Mouse (Mus musculus) layer of hippocampus, postnatal 25 days (tissue): Measurements from ENCODE around the gene Trp53tg5. TPM values are rescaled to one million over a fixed set of nuclear protein-coding genes. Genes with fewer than 3 reads are reported as not detected.

Source experiments
- DNase-seq, 2 experiments: peaks; one replicate each; pipeline ENCODE4 v3.0.0; 2022; ENCODE audit warnings: mixed read lengths in 2 of 2, low spot score in 1 of 2; ENCODE audit errors: extremely low spot score in 1 of 2
- total RNA-seq, 2 experiments: library from RNA; stranded (reverse); gene quantifications; 2 replicates each; pipeline ENCODE4 v1.2.3; 2021

Gene Trp53tg5
- total RNA-seq, 2 experiments from 2014 or later, result not detected

GRCm38 (mm10) chr2:164496847-164497690 lies 23.5 kb upstream of the Trp53tg5 start, which contains the start of gene Pigt:
Gene Pigt (plus strand): TSS chr2:164497520.
- peak; percentile 74 to 78 for DNase-seq

GRCm38 (mm10) chr2:164496331-164496730 lies 22.8 kb upstream of the Trp53tg5 start:
- DNase-seq, result no peak

- no peak for DNase-seq
Measured at GRCm38 (mm10) chr2:164494126-164494525, 20.6 kb upstream of the Trp53tg5 start.

- DNase-seq, result peak in 1 of 2 experiments; percentile 36
Measured at GRCm38 (mm10) chr2:164487812-164488211, 14.3 kb upstream of the Trp53tg5 start.

GRCm38 (mm10) chr2:164487115-164487527 lies 13.6 kb upstream of the Trp53tg5 start:
- no peak for DNase-seq

GRCm38 (mm10) chr2:164486258-164487114 lies 13.0 kb upstream of the Trp53tg5 start:
- DNase-seq, result peak; percentile 57 to 66

- DNase-seq, result peak in 1 of 2 experiments; percentile 37
Measured at GRCm38 (mm10) chr2:164485681-164486257, 12.2 kb upstream of the Trp53tg5 start, which contains the start of gene Dbndd2. Gene Dbndd2 (plus strand): TSS chr2:164486106.

- DNase-seq, result peak in 1 of 2 experiments; percentile 53
Measured at GRCm38 (mm10) chr2:164470254-164470653, 3.3 kb downstream of the Trp53tg5 start.

- DNase-seq, result no peak
Measured at GRCm38 (mm10) chr2:164466787-164467186, 6.7 kb downstream of the Trp53tg5 start.

- DNase-seq, result no peak
Measured at GRCm38 (mm10) chr2:164465161-164465560, 8.4 kb downstream of the Trp53tg5 start.

GRCm38 (mm10) chr2:164460745-164461551 lies 12.6 kb downstream of the Trp53tg5 start, which contains the start of gene Gm20458:
Gene Gm20458 (plus strand): TSS chr2:164460967.
- peak; percentile 87 to 93 for DNase-seq

- no peak for DNase-seq
Measured at GRCm38 (mm10) chr2:164458535-164458934, 15.0 kb downstream of the Trp53tg5 start.

- DNase-seq, result no peak
Measured at GRCm38 (mm10) chr2:164457942-164458341, 15.6 kb downstream of the Trp53tg5 start.

- DNase-seq, result peak; percentile 33 to 46
Measured at GRCm38 (mm10) chr2:164456864-164457300, 16.6 kb downstream of the Trp53tg5 start, which contains the start of gene Sys1. Gene Sys1 (plus strand): TSS chr2:164456964.

GRCm38 (mm10) chr2:164456413-164456812 lies 17.1 kb downstream of the Trp53tg5 start:
- no peak for DNase-seq

GRCm38 (mm10) chr2:164455421-164456190 lies 17.9 kb downstream of the Trp53tg5 start:
- no peak for DNase-seq

- no peak for DNase-seq
Measured at GRCm38 (mm10) chr2:164454846-164455245, 18.7 kb downstream of the Trp53tg5 start.

- no peak for DNase-seq
Measured at GRCm38 (mm10) chr2:164453887-164454500, 19.5 kb downstream of the Trp53tg5 start.
